Mouse (Mus musculus): Measurements from ENCODE around the gene D8Ertd738e.

DNA sequence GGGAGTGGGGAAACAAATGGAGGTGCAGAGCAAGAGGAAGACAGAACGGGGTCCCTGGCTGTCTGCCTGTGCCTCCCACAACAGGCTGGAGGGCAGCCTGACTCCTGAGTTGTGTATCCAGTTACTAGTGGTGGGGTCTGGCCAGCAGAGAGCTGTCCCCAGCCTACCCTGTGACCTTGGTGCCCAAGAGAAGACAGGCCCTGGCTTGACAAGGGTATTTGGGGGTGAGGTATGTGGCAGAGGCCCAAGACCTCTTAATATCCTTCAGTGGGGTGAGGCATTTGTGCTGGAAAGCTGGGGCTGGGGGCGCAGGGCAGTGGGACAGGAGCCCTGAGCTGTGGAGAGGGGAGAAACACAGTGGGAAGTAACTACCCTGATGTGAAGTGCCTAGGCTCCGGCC, 38.3 kb downstream of the D8Ertd738e start:
- TF ChIP-seq POLR2A (IDR thresholded peaks at IDR 0.05; ENCODE audit: insufficient read depth, low read depth, low read length): no peak
- TF ChIP-seq CTCF (IDR thresholded peaks at IDR 0.05; ENCODE audit: insufficient read depth, low read depth, low read length): no peak
